Mouse (Mus musculus): ENCODE measurements around the gene Wdr54. TPM values are rescaled to one million over a fixed set of nuclear protein-coding genes. Genes with fewer than 3 reads are reported as not detected.

Wdr54 gene
- total RNA-seq (2012; rRNA removed): 4.7 and 10.3 TPM in 2 replicates
- 4.9 and 7.8 TPM in 2 replicates for total RNA-seq (2014; rRNA removed)
- 1.7 and 1.9 TPM in 2 replicates for polyA plus RNA-seq (2012; ENCODE audit: insufficient read length, low read depth)

DNA sequence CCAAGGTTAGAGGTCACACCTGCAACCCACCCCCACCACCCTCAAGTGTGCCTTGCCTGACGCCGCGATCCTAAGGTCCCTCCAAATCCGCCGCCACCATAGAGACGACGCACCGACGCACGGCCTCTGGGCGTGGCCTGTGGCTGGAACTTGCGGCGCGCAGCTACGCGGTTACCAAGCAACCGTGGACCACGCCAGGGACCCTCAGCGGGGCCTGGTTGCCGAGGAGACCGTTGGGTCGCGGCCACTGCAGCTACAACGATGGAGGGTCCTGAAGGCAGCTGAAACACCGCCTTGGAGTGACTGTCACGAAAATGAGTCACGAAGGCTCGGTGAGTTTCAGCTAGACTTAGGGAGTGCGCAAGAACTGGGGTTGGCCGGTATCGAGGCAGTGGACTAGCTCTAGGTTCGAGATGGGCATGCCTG is at the start of gene Wdr54, which contains the start of gene 1700003E16Rik:
TSS of gene Wdr54 (minus strand) at position 139 of the 426 bp plus-strand sequence.
TSS of gene 1700003E16Rik (plus strand) at position 146 of the 426 bp plus-strand sequence.
- TF ChIP-seq MXI1 (IDR thresholded peaks at IDR 0.05; ENCODE audit: low read depth, low read length) (peak; percentile 86), SIN3A (IDR thresholded peaks at IDR 0.05; ENCODE audit: low read length) (peak; percentile 60), IRF4 (IDR thresholded peaks at IDR 0.05; ENCODE audit: low read depth, low read length) (no peak), MEF2A (IDR thresholded peaks at IDR 0.05; ENCODE audit: borderline replicate concordance, low read depth, low read length) (no peak), USF2 (conservative IDR thresholded peaks at IDR 0.05; ENCODE audit: low read depth, low read length) (no peak), NRF1 (IDR thresholded peaks at IDR 0.05; ENCODE audit: low read depth, low read length) (peak; percentile 58), CHD2 (IDR thresholded peaks at IDR 0.05; ENCODE audit: low read length) (no peak), POLR2A (IDR thresholded peaks at IDR 0.05; ENCODE audit: low read depth, low read length) (peak; percentile 61)
- H3K9ac ChIP-seq (ENCODE audit: insufficient read depth, low read depth): peak within 1 kb of the TSS; percentile 51
- peaks cover 3% of the 10 kb centered on the region for H3K27me3 ChIP-seq (replicated peaks)
- in situ Hi-C loops (cut with MboI; ENCODE audit: low pct_ligation_motif_present, low pct_unique_long_range_greater_than_20kb, low sequenced_read_pairs): loop anchor here (5.0 kb wide), 2 partner anchors 39 to 164 kb away; partner anchors contain the start of gene Mogs
- H3K27ac ChIP-seq (ENCODE audit: insufficient read depth, low read depth): no peak within 1 kb of the TSS
- no peaks in the 10 kb centered on the region for H3K9me3 ChIP-seq (replicated peaks; ENCODE audit: low read length)
- H3K4me3 ChIP-seq (replicated peaks in 1 of 3; ENCODE audit: low read depth in 2 of 3, low read length in 2 of 3, poor library complexity in 1 of 3): peak within 1 kb of the TSS; percentile 58 to 72 (median 62)
- peak within 1 kb of the TSS; percentile 80 for H3K4me2 ChIP-seq (ENCODE audit: insufficient read depth, low read depth, poor library complexity, severe bottlenecking)
- DNase-seq (ENCODE audit: extremely low read depth): peak; percentile 60
- no peaks in the 10 kb centered on the region for H3K79me2 ChIP-seq (replicated peaks; ENCODE audit: control insufficient read depth, extremely low read depth, insufficient read depth, poor library complexity, severe bottlenecking)
- H3K4me1 ChIP-seq (ENCODE audit: control insufficient read depth in 1 of 2, insufficient read depth in 2 of 2): peaks cover 13 to 28% of the 10 kb centered on the region in 2 experiments
- peaks cover 12 to 18% of the 10 kb centered on the region in 2 experiments for H3K36me3 ChIP-seq (replicated peaks in 1 of 2; ENCODE audit: control insufficient read depth in 1 of 2, insufficient read depth in 1 of 2, low read length in 1 of 2)
- dilution Hi-C loops (cut with MboI; ENCODE audit: extremely low pct_ligation_motif_present, extremely low pct_unique_long_range_greater_than_20kb, low sequenced_read_pairs): no loop called here

DNA sequence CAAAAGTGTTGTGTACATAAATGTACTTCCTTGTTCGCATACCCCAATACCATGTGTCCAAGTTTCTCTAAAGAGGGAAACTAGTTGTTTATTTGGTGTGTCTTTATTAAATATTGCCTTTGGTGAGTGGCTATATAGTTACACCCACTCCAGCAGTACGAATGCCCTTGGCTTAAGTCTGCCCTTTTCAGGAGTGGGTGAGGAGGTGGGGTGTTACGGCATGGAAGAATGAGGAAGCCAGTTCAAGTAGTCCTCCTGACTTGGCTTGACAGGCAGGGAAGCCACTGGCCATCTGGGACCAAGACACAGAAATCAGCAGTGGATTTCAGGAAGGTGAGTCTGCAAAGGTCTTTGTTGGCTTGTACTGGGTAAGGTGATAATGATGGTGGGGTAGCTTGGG is 49.7 kb upstream of the Wdr54 start:
- H3K9ac ChIP-seq (ENCODE audit: insufficient read depth, low read depth): no peak overlapping the region
- peaks cover 17% of the 10 kb centered on the region for H3K27me3 ChIP-seq (replicated peaks)
- dilution Hi-C loops (cut with MboI; ENCODE audit: extremely low pct_ligation_motif_present, extremely low pct_unique_long_range_greater_than_20kb, low sequenced_read_pairs): no loop called here
- TF ChIP-seq ZNF384 (IDR thresholded peaks at IDR 0.05; ENCODE audit: low read depth, low read length) (no peak), USF2 (conservative IDR thresholded peaks at IDR 0.05; ENCODE audit: low read depth, low read length) (no peak), MAX (IDR thresholded peaks at IDR 0.05; ENCODE audit: low read length) (no peak), TCF12 (IDR thresholded peaks at IDR 0.05; ENCODE audit: low read depth, low read length) (no peak)
- H3K4me3 ChIP-seq (replicated peaks in 1 of 3; ENCODE audit: low read depth in 2 of 3, low read length in 2 of 3, poor library complexity in 1 of 3): no peak overlapping the region
- no peak overlapping the region for H3K4me2 ChIP-seq (ENCODE audit: insufficient read depth, low read depth, poor library complexity, severe bottlenecking)
- no peaks in the 10 kb centered on the region for H3K9me3 ChIP-seq (replicated peaks; ENCODE audit: low read length)
- in situ Hi-C loops (cut with MboI; ENCODE audit: low pct_ligation_motif_present, low pct_unique_long_range_greater_than_20kb, low sequenced_read_pairs): loop anchor here (5.0 kb wide), 1 partner anchor 39 kb away; the partner anchor contains the start of gene Dctn1
- no peak overlapping the region for H3K27ac ChIP-seq (ENCODE audit: insufficient read depth, low read depth)
- H3K4me1 ChIP-seq (ENCODE audit: control insufficient read depth in 1 of 2, insufficient read depth in 2 of 2): peaks cover 0 to 5% of the 10 kb centered on the region in 2 experiments; a peak in 1 of 4 replicates
- H3K36me3 ChIP-seq (replicated peaks in 1 of 2; ENCODE audit: control insufficient read depth in 1 of 2, insufficient read depth in 1 of 2, low read length in 1 of 2): peaks cover 0 to 6% of the 10 kb centered on the region in 2 experiments
- no peak for DNase-seq (ENCODE audit: extremely low read depth)
- H3K79me2 ChIP-seq (replicated peaks; ENCODE audit: control insufficient read depth, extremely low read depth, insufficient read depth, poor library complexity, severe bottlenecking): no peaks in the 10 kb centered on the region

DNA sequence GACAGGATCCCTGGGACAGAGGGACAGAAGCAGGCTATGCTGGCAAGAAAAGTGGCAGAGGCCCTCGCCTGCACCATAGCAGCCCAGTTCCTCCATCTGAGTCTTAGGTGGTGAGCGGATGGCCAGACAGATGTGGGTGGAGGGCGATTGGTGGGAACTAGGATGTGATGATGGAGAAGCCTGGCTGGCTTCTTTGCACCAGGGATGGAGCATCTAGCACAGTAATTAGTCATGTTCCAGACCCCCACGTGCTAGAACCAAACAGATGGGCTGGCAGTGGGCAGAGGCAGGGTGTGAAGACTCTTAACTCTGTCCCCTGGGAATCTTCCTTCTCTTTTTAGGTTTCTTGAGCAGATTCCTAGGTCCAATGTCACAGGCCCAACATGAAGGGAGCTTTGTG is 47.1 kb upstream of the Wdr54 start:
- no peak overlapping the region for H3K4me3 ChIP-seq (replicated peaks in 1 of 3; ENCODE audit: low read depth in 2 of 3, low read length in 2 of 3, poor library complexity in 1 of 3)
- in situ Hi-C loops (cut with MboI; ENCODE audit: low pct_ligation_motif_present, low pct_unique_long_range_greater_than_20kb, low sequenced_read_pairs): no loop called here
- no peak for DNase-seq (ENCODE audit: extremely low read depth)
- no peaks in the 10 kb centered on the region for H3K9me3 ChIP-seq (replicated peaks; ENCODE audit: low read length)
- no peak overlapping the region for H3K9ac ChIP-seq (ENCODE audit: insufficient read depth, low read depth)
- TF ChIP-seq GABPA (IDR thresholded peaks at IDR 0.05; ENCODE audit: insufficient replicate concordance, low read depth, low read length) (no peak), RCOR1 (conservative IDR thresholded peaks at IDR 0.05; ENCODE audit: low read depth, low read length) (no peak), PAX5 (IDR thresholded peaks at IDR 0.05; ENCODE audit: low read length) (no peak), MXI1 (IDR thresholded peaks at IDR 0.05; ENCODE audit: low read depth, low read length) (no peak), ZKSCAN1 (IDR thresholded peaks at IDR 0.05; ENCODE audit: borderline replicate concordance, low read depth, low read length) (no peak), JUND (conservative IDR thresholded peaks at IDR 0.05; ENCODE audit: low read depth, low read length) (no peak), CHD2 (IDR thresholded peaks at IDR 0.05; ENCODE audit: low read length) (no peak), ETS1 (conservative IDR thresholded peaks at IDR 0.05; ENCODE audit: low read depth, low read length) (no peak), TBP (conservative IDR thresholded peaks at IDR 0.05; ENCODE audit: low read depth, low read length) (no peak), SMC3 (IDR thresholded peaks at IDR 0.05; ENCODE audit: low read depth, low read length) (no peak), MEF2A (IDR thresholded peaks at IDR 0.05; ENCODE audit: borderline replicate concordance, low read depth, low read length) (no peak), E2F4 (IDR thresholded peaks at IDR 0.05; ENCODE audit: insufficient replicate concordance, low read depth, low read length) (no peak), RAD21 (IDR thresholded peaks at IDR 0.05; ENCODE audit: low read depth, low read length) (no peak), MAFK (IDR thresholded peaks at IDR 0.05; ENCODE audit: insufficient replicate concordance, low read length) (no peak)
- no peak overlapping the region for H3K4me2 ChIP-seq (ENCODE audit: insufficient read depth, low read depth, poor library complexity, severe bottlenecking)
- H3K36me3 ChIP-seq (replicated peaks in 1 of 2; ENCODE audit: control insufficient read depth in 1 of 2, insufficient read depth in 1 of 2, low read length in 1 of 2): peaks cover 20 to 29% of the 10 kb centered on the region in 2 experiments
- dilution Hi-C loops (cut with MboI; ENCODE audit: extremely low pct_ligation_motif_present, extremely low pct_unique_long_range_greater_than_20kb, low sequenced_read_pairs): no loop called here
- peaks cover 0 to 5% of the 10 kb centered on the region in 2 experiments; a peak in 1 of 4 replicates for H3K4me1 ChIP-seq (ENCODE audit: control insufficient read depth in 1 of 2, insufficient read depth in 2 of 2)
- peaks cover 3% of the 10 kb centered on the region for H3K27me3 ChIP-seq (replicated peaks)
- no peak overlapping the region for H3K27ac ChIP-seq (ENCODE audit: insufficient read depth, low read depth)
- no peaks in the 10 kb centered on the region for H3K79me2 ChIP-seq (replicated peaks; ENCODE audit: control insufficient read depth, extremely low read depth, insufficient read depth, poor library complexity, severe bottlenecking)

Data from CH12.LX (cell line).